Mouse (Mus musculus): ENCODE data around the gene Angel2.

The Angel2 gene

GRCm38 (mm10) chr1:190974191-190974590 lies 49.3 kb downstream of the Angel2 start:
- in situ Hi-C loops (cut with MboI; ENCODE audit: low pct_unique_long_range_greater_than_20kb in 1 of 2, low sequenced_read_pairs in 2 of 2, unreplicated experiment in 1 of 2): no loop called here

- in situ Hi-C loops (cut with MboI; ENCODE audit: low pct_unique_long_range_greater_than_20kb in 1 of 2, low sequenced_read_pairs in 2 of 2, unreplicated experiment in 1 of 2): no loop called here
These were observed 49.9 kb downstream of the Angel2 start for GRCm38 (mm10) chr1:190974833-190975232.

- in situ Hi-C loops (cut with MboI; ENCODE audit: low pct_unique_long_range_greater_than_20kb in 1 of 2, low sequenced_read_pairs in 2 of 2, unreplicated experiment in 1 of 2): no loop called here
These were observed 52.1 kb downstream of the Angel2 start for GRCm38 (mm10) chr1:190976887-190977573.

GRCm38 (mm10) chr1:190978001-190978400 lies 53.1 kb downstream of the Angel2 start:
- in situ Hi-C loops (cut with MboI; ENCODE audit: low pct_unique_long_range_greater_than_20kb in 1 of 2, low sequenced_read_pairs in 2 of 2, unreplicated experiment in 1 of 2): no loop called here

GRCm38 (mm10) chr1:190978511-190979073 lies 53.7 kb downstream of the Angel2 start:
- in situ Hi-C loops (cut with MboI; ENCODE audit: low pct_unique_long_range_greater_than_20kb in 1 of 2, low sequenced_read_pairs in 2 of 2, unreplicated experiment in 1 of 2): no loop called here

- in situ Hi-C loops (cut with MboI; ENCODE audit: low pct_unique_long_range_greater_than_20kb in 1 of 2, low sequenced_read_pairs in 2 of 2, unreplicated experiment in 1 of 2): no loop called here
These were observed 54.2 kb downstream of the Angel2 start, which contains the start of gene Vash2 for GRCm38 (mm10) chr1:190979100-190979563. TSS of gene Vash2 (minus strand) at chr1:190979296.

GRCm38 (mm10) chr1:190980470-190980869 lies 55.6 kb downstream of the Angel2 start:
- in situ Hi-C loops (cut with MboI; ENCODE audit: low pct_unique_long_range_greater_than_20kb in 1 of 2, low sequenced_read_pairs in 2 of 2, unreplicated experiment in 1 of 2): no loop called here

GRCm38 (mm10) chr1:190981412-190981811 lies 56.5 kb downstream of the Angel2 start:
- in situ Hi-C loops (cut with MboI; ENCODE audit: low pct_unique_long_range_greater_than_20kb in 1 of 2, low sequenced_read_pairs in 2 of 2, unreplicated experiment in 1 of 2): no loop called here

- in situ Hi-C loops (cut with MboI; ENCODE audit: low pct_unique_long_range_greater_than_20kb in 1 of 2, low sequenced_read_pairs in 2 of 2, unreplicated experiment in 1 of 2): loop anchor here in 1 of 2 experiments (10.0 kb wide), 1 partner anchor 155 kb away; no protein-coding TSS in a partner anchor
These were observed 64.6 kb downstream of the Angel2 start for GRCm38 (mm10) chr1:190989437-190990082.

GRCm38 (mm10) chr1:190995548-190995947 lies 70.6 kb downstream of the Angel2 start:
- in situ Hi-C loops (cut with MboI; ENCODE audit: low pct_unique_long_range_greater_than_20kb in 1 of 2, low sequenced_read_pairs in 2 of 2, unreplicated experiment in 1 of 2): loop anchor here in 1 of 2 experiments (10.0 kb wide), 1 partner anchor 161 kb away; no protein-coding TSS in a partner anchor

- in situ Hi-C loops (cut with MboI; ENCODE audit: low pct_unique_long_range_greater_than_20kb in 1 of 2, low sequenced_read_pairs in 2 of 2, unreplicated experiment in 1 of 2): loop anchor here in 1 of 2 experiments (10.0 kb wide), 1 partner anchor 162 kb away; no protein-coding TSS in a partner anchor
These were observed 71.5 kb downstream of the Angel2 start for GRCm38 (mm10) chr1:190996346-190996877.
